29 mouse cellular contexts compared by ENCODE assay signal in genomic region chr5:77038451-77038850, GRCm38 (mm10). TPM values are rescaled to one million over a fixed set of nuclear protein-coding genes. Genes with fewer than 3 reads are reported as not detected.
"Had no signal": no experiment of that assay in that cellular context is flagged by ENCODE, and none has a peak within 500 bp of the region (broad histone marks: within the 10 kb centered on the region; RNA-seq: fewer than 3 reads in every experiment).

No protein-coding gene starts in this region.

- H3K9ac ChIP-seq: limb, embryonic 13.5 days; liver, embryonic 13.5 days; lung, embryonic 15.5 days; midbrain, embryonic 12.5 days; midbrain, embryonic 15.5 days; neural tube, embryonic 12.5 days; neural tube, embryonic 15.5 days; stomach, embryonic 15.5 days had no signal

- DNase-seq: kidney, adult 2 months; kidney, postnatal 25 days; layer of hippocampus, adult 9-11 months; liver, embryonic 13.5 days; lung, adult 18-20 months; lung, postnatal 10 days; lung, postnatal 36 days; retina, postnatal 1 day; right cerebral cortex, postnatal 25 days; spleen, adult 18-20 months; thymus, adult 2 months; thymus, postnatal 14 days; thymus, postnatal 4 days had no signal

- H3K9me3 ChIP-seq: limb, embryonic 10.5 days; limb, embryonic 13.5 days; liver, embryonic 13.5 days; lung, embryonic 15.5 days; midbrain, embryonic 12.5 days; midbrain, embryonic 15.5 days; neural tube, embryonic 12.5 days; neural tube, embryonic 15.5 days; stomach, embryonic 15.5 days had no signal

- H3K4me2 ChIP-seq: limb, embryonic 13.5 days; liver, embryonic 13.5 days; lung, embryonic 15.5 days; midbrain, embryonic 12.5 days; midbrain, embryonic 15.5 days; neural tube, embryonic 12.5 days; neural tube, embryonic 15.5 days; stomach, embryonic 15.5 days had no signal

- H3K4me1 ChIP-seq: limb, embryonic 10.5 days; limb, embryonic 13.5 days; lung, embryonic 15.5 days; midbrain, embryonic 12.5 days; midbrain, embryonic 15.5 days; neural tube, embryonic 12.5 days; neural tube, embryonic 15.5 days; stomach, embryonic 15.5 days had no signal

- ATAC-seq: intestine, embryonic 16.5 days; midbrain, embryonic 15.5 days had no signal

- H3K4me3 ChIP-seq: layer of hippocampus, adult 2 months; limb, embryonic 10.5 days; limb, embryonic 13.5 days; liver, embryonic 13.5 days; lung, embryonic 15.5 days; midbrain, embryonic 12.5 days; midbrain, embryonic 15.5 days; neural tube, embryonic 12.5 days; neural tube, embryonic 15.5 days; stomach, embryonic 15.5 days had no signal

- H3K27ac ChIP-seq: kidney, postnatal 0 days; layer of hippocampus, adult 2 months; limb, embryonic 10.5 days; limb, embryonic 13.5 days; liver, embryonic 13.5 days; lung, embryonic 15.5 days; midbrain, embryonic 12.5 days; midbrain, embryonic 15.5 days; neural tube, embryonic 12.5 days; neural tube, embryonic 15.5 days; stomach, embryonic 15.5 days had no signal

- H3K27me3 ChIP-seq: limb, embryonic 13.5 days; liver, embryonic 13.5 days; lung, embryonic 15.5 days; midbrain, embryonic 12.5 days; midbrain, embryonic 15.5 days; neural tube, embryonic 12.5 days; neural tube, embryonic 15.5 days; stomach, embryonic 15.5 days had no signal

- H3K36me3 ChIP-seq: limb, embryonic 10.5 days; limb, embryonic 13.5 days; liver, embryonic 13.5 days; lung, embryonic 15.5 days; midbrain, embryonic 12.5 days; midbrain, embryonic 15.5 days; neural tube, embryonic 12.5 days; neural tube, embryonic 15.5 days; stomach, embryonic 15.5 days had no signal

RNA-seq across cellular contexts. Expression of gene Thegl, which starts 22.6 kb away (rescaled TPM):
- polyA plus RNA-seq: kidney, adult 2 months; kidney, embryonic 14.5 days; large intestine, adult 2 months; limb, embryonic 10.5 days; limb, embryonic 13.5 days; midbrain, embryonic 12.5 days; thymus, adult 2 months had no signal

RNA-seq across cellular contexts. Expression of gene Arl9, which starts 34.6 kb away (rescaled TPM):
- total RNA-seq: layer of hippocampus, postnatal 25 days; left cerebral cortex, adult 18-20 months; left cerebral cortex, postnatal 25 days had no signal
- polyA plus RNA-seq: intestine, embryonic 16.5 days; kidney, embryonic 14.5 days; kidney, postnatal 0 days; limb, embryonic 10.5 days; limb, embryonic 13.5 days; liver, embryonic 13.5 days; midbrain, embryonic 12.5 days; midbrain, embryonic 15.5 days; neural tube, embryonic 12.5 days; thymus, adult 2 months had no signal
